In the genomic region with DNA sequence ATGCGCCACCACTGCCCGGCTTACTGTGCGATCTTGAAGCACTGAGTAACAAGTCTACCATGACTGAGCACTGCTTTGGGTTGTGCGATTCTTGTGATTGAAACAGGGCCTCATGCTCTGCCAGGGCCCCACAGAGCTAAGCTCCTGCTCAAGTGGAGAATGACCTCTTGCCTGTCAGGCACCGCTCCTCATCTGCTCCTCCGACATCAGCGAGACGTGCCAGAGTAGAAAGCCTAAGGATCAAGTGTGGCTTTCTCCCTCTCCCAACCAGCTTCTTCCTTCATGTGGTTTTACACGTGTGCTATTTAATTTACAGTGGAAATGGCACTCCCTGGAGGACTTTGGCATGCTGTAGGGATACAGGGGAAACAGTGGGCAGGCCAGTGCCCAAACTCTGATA, we compare ENCODE assay signal across 24 mouse cellular contexts. TPM values are rescaled to one million over a fixed set of nuclear protein-coding genes. Genes with fewer than 3 reads are reported as not detected.
DNase-seq lines count a peak whose midpoint lies in the region; ATAC-seq and TF ChIP-seq lines count a peak whose summit lies in the region.
"Had no signal": no experiment of that assay in that cellular context is flagged by ENCODE, and none has a peak within 500 bp of the region (broad histone marks: within the 10 kb centered on the region; RNA-seq: fewer than 3 reads in every experiment).

No protein-coding gene starts in this region.

- DNase-seq in lung, embryonic 14.5 days: peak; percentile 4
- DNase-seq in lung, postnatal 0 days (ENCODE audit: low spot score): no peak
- DNase-seq in adipocyte (ENCODE audit: low spot score): peak; percentile 54
- DNase-seq in embryonic facial prominence, embryonic 10.5 days (ENCODE audit: low spot score): no peak
- DNase-seq in ovary, adult 18-20 months (ENCODE audit: low spot score): no peak
- DNase-seq: adrenal gland, postnatal 10 days; cerebellum, adult 9-10 months; gastrocnemius, postnatal 36 days; heart, postnatal 14 days; kidney, adult 11 months; kidney, postnatal 4 days; thymus, postnatal 25 days had no signal

- no peak overlapping the region for H3K27ac ChIP-seq in lung, embryonic 14.5 days (ENCODE audit: low read depth)
- H3K27ac ChIP-seq in lung, postnatal 0 days (ENCODE audit: low read length): no peak overlapping the region
- peak overlapping the region; percentile 12; the same call in 1 of the 2 replicates for H3K27ac ChIP-seq in embryonic facial prominence, embryonic 10.5 days (replicated peaks)
- no peak overlapping the region for H3K27ac ChIP-seq in limb, embryonic 13.5 days
- no peak overlapping the region for H3K27ac ChIP-seq in forebrain, embryonic 16.5 days (ENCODE audit: low read length)
- H3K27ac ChIP-seq: forebrain, embryonic 13.5 days; hindbrain, embryonic 13.5 days; kidney, embryonic 15.5 days; limb, embryonic 15.5 days; liver, embryonic 14.5 days; macrophage; midbrain, embryonic 12.5 days; stomach, postnatal 0 days had no signal

- H3K36me3 ChIP-seq in lung, embryonic 14.5 days (ENCODE audit: insufficient read depth): no peaks in the 10 kb centered on the region
- H3K36me3 ChIP-seq in lung, postnatal 0 days (ENCODE audit: insufficient read depth, low read length): no peaks in the 10 kb centered on the region
- H3K36me3 ChIP-seq in embryonic facial prominence, embryonic 10.5 days (replicated peaks): no peaks in the 10 kb centered on the region
- H3K36me3 ChIP-seq in limb, embryonic 13.5 days: no peaks in the 10 kb centered on the region
- no peaks in the 10 kb centered on the region for H3K36me3 ChIP-seq in forebrain, embryonic 16.5 days (ENCODE audit: control insufficient read depth, insufficient read depth)
- H3K36me3 ChIP-seq: hindbrain, embryonic 13.5 days; kidney, embryonic 15.5 days; limb, embryonic 15.5 days; midbrain, embryonic 12.5 days had no signal

- no peak overlapping the region for H3K4me2 ChIP-seq in lung, embryonic 14.5 days
- no peak overlapping the region for H3K4me2 ChIP-seq in lung, postnatal 0 days (replicated peaks; ENCODE audit: low read depth, low read length)
- H3K4me2 ChIP-seq in limb, embryonic 13.5 days (replicated peaks): peak overlapping the region; percentile 4; the same call in 1 of the 2 replicates
- no peak overlapping the region for H3K4me2 ChIP-seq in forebrain, embryonic 16.5 days (ENCODE audit: low read length)
- H3K4me2 ChIP-seq: forebrain, embryonic 13.5 days; heart, embryonic 11.5 days; hindbrain, embryonic 13.5 days; kidney, embryonic 15.5 days; limb, embryonic 15.5 days; midbrain, embryonic 12.5 days had no signal

- TF ChIP-seq EP300 in lung, postnatal 0 days (IDR thresholded peaks at IDR 0.05): no peak

- ATAC-seq in lung, embryonic 14.5 days (ENCODE audit: insufficient read depth): no peak
- ATAC-seq in lung, postnatal 0 days: no peak
- ATAC-seq in limb, embryonic 13.5 days (ENCODE audit: low FRiP score, low read depth): no peak
- no peak for ATAC-seq in forebrain, embryonic 16.5 days
- ATAC-seq: activated CD4-positive, CD25-positive, alpha-beta regulatory T cell, adult 4 months; forebrain, embryonic 13.5 days had no signal

- H3K9me3 ChIP-seq in lung, embryonic 14.5 days (ENCODE audit: low read depth, low read length): no peaks in the 10 kb centered on the region
- no peaks in the 10 kb centered on the region for H3K9me3 ChIP-seq in lung, postnatal 0 days (ENCODE audit: low read length)
- no peaks in the 10 kb centered on the region for H3K9me3 ChIP-seq in embryonic facial prominence, embryonic 10.5 days
- H3K9me3 ChIP-seq in limb, embryonic 13.5 days: no peaks in the 10 kb centered on the region
- H3K9me3 ChIP-seq in forebrain, embryonic 16.5 days (ENCODE audit: control insufficient read depth, low read length): no peaks in the 10 kb centered on the region
- H3K9me3 ChIP-seq: forebrain, embryonic 13.5 days; hindbrain, embryonic 13.5 days; kidney, embryonic 15.5 days; limb, embryonic 15.5 days; midbrain, embryonic 12.5 days had no signal

- WGBS in lung, embryonic 14.5 days: 78% methylated on average over 9 of the region's 9 CpGs
- WGBS in lung, postnatal 0 days: 78% methylated on average over 9 of the region's 9 CpGs
- WGBS in embryonic facial prominence, embryonic 10.5 days: 85% methylated on average over 9 of the region's 9 CpGs
- 56% methylated on average over 9 of the region's 9 CpGs for WGBS in limb, embryonic 13.5 days
- 89% methylated on average over 9 of the region's 9 CpGs for WGBS in forebrain, embryonic 16.5 days

- no peak overlapping the region for H3K4me3 ChIP-seq in lung, embryonic 14.5 days (ENCODE audit: low read depth, low read length)
- no peak overlapping the region for H3K4me3 ChIP-seq in lung, postnatal 0 days (ENCODE audit: low read depth, low read length)
- H3K4me3 ChIP-seq in embryonic facial prominence, embryonic 10.5 days: no peak overlapping the region
- no peak overlapping the region for H3K4me3 ChIP-seq in limb, embryonic 13.5 days
- no peak overlapping the region for H3K4me3 ChIP-seq in forebrain, embryonic 16.5 days (replicated peaks; ENCODE audit: low read length)
- H3K4me3 ChIP-seq: forebrain, embryonic 13.5 days; hindbrain, embryonic 13.5 days; kidney, embryonic 15.5 days; limb, embryonic 15.5 days; midbrain, embryonic 12.5 days had no signal

- TF ChIP-seq CTCF in lung, embryonic 14.5 days (IDR thresholded peaks at IDR 0.05; ENCODE audit: low read depth): no peak
- TF ChIP-seq CTCF in lung, postnatal 0 days (IDR thresholded peaks at IDR 0.05): no peak

- no peaks in the 10 kb centered on the region for H3K27me3 ChIP-seq in lung, embryonic 14.5 days (ENCODE audit: insufficient read depth, low read length)
- H3K27me3 ChIP-seq in lung, postnatal 0 days (replicated peaks; ENCODE audit: insufficient read depth, low read length): no peaks in the 10 kb centered on the region
- no peaks in the 10 kb centered on the region for H3K27me3 ChIP-seq in embryonic facial prominence, embryonic 10.5 days (replicated peaks; ENCODE audit: low read depth, poor library complexity, severe bottlenecking)
- no peaks in the 10 kb centered on the region for H3K27me3 ChIP-seq in limb, embryonic 13.5 days
- no peaks in the 10 kb centered on the region for H3K27me3 ChIP-seq in forebrain, embryonic 16.5 days (replicated peaks; ENCODE audit: control insufficient read depth, insufficient read depth, low read length)
- H3K27me3 ChIP-seq: forebrain, embryonic 13.5 days; hindbrain, embryonic 13.5 days; kidney, embryonic 15.5 days; limb, embryonic 15.5 days; midbrain, embryonic 12.5 days had no signal

- H3K4me1 ChIP-seq in lung, embryonic 14.5 days (ENCODE audit: insufficient read depth): peaks cover 32% of the 10 kb centered on the region
- H3K4me1 ChIP-seq in lung, postnatal 0 days (ENCODE audit: insufficient read depth, low read depth, low read length): 0 out of 2 replicates have a peak, but pooled peaks cover 4% of the 10 kb centered on the region
- peaks cover 75% of the 10 kb centered on the region for H3K4me1 ChIP-seq in embryonic facial prominence, embryonic 10.5 days
- peaks cover 93% of the 10 kb centered on the region for H3K4me1 ChIP-seq in limb, embryonic 13.5 days
- peaks cover 14% of the 10 kb centered on the region for H3K4me1 ChIP-seq in forebrain, embryonic 16.5 days (replicated peaks; ENCODE audit: control insufficient read depth, insufficient read depth, low read length)

- H3K9ac ChIP-seq in lung, embryonic 14.5 days: no peak overlapping the region
- no peak overlapping the region for H3K9ac ChIP-seq in lung, postnatal 0 days (replicated peaks; ENCODE audit: low read depth)
- no peak overlapping the region for H3K9ac ChIP-seq in limb, embryonic 13.5 days
- H3K9ac ChIP-seq in forebrain, embryonic 16.5 days (replicated peaks; ENCODE audit: low read depth, low read length): no peak overlapping the region
- H3K9ac ChIP-seq: forebrain, embryonic 13.5 days; hindbrain, embryonic 13.5 days; kidney, embryonic 15.5 days; limb, embryonic 15.5 days; liver, embryonic 14.5 days; midbrain, embryonic 12.5 days had no signal

RNA-seq across cellular contexts. Expression of a gene that starts 10.1 kb away (rescaled TPM):
- polyA plus RNA-seq in lung, embryonic 14.5 days (2014; fragmentation: Nextera tagmentation; extraction: Ambion mirVana): 104 and 105 TPM in 2 replicates
- polyA plus RNA-seq in lung, postnatal 0 days (2015; fragmentation: Nextera tagmentation; extraction: Ambion mirVana): 48.2 and 54.2 TPM in 2 replicates
- polyA plus RNA-seq in embryonic facial prominence, embryonic 10.5 days (2016; fragmentation: Nextera tagmentation; extraction: Ambion mirVana): 47.3 and 52.9 TPM in 2 replicates
- 89.5 and 93.2 TPM in 2 replicates for polyA plus RNA-seq in limb, embryonic 13.5 days (2015; fragmentation: Nextera tagmentation; extraction: Ambion mirVana)
- polyA plus RNA-seq in forebrain, embryonic 16.5 days (2015; fragmentation: Nextera tagmentation; extraction: Ambion mirVana): 20.8 and 23.5 TPM in 2 replicates

Comparison
In these comparisons a context has a peak if more than half of its experiments do, and no peak if none do; other contexts are left out.
1. DNase-seq: peak in lung, embryonic 14.5 days (single experiment) and adipocyte (single experiment); none in lung, postnatal 0 days (single experiment), embryonic facial prominence, embryonic 10.5 days (single experiment) and ovary, adult 18-20 months (single experiment).